Comparison of ENCODE assay signal across 29 mouse cellular contexts in genomic region chr9:28094722-28095121, GRCm38 (mm10).
"Had no signal": no experiment of that assay in that cellular context is flagged by ENCODE, and none has a peak within 500 bp of the region (broad histone marks: within the 10 kb centered on the region; RNA-seq: fewer than 3 reads in every experiment).

No protein-coding gene starts in this region.

- H3K36me3 ChIP-seq: embryonic facial prominence, embryonic 10.5 days; embryonic facial prominence, embryonic 12.5 days; embryonic facial prominence, embryonic 13.5 days; embryonic facial prominence, embryonic 15.5 days; forebrain, embryonic 10.5 days; forebrain, embryonic 12.5 days; forebrain, embryonic 15.5 days had no signal

- ATAC-seq: forebrain, embryonic 13.5 days; forebrain, embryonic 14.5 days; forebrain, embryonic 15.5 days; forebrain, embryonic 16.5 days; forebrain, postnatal 0 days had no signal

- H3K27ac ChIP-seq: embryonic facial prominence, embryonic 10.5 days; embryonic facial prominence, embryonic 12.5 days; embryonic facial prominence, embryonic 13.5 days; embryonic facial prominence, embryonic 15.5 days; forebrain, embryonic 10.5 days; forebrain, embryonic 12.5 days; forebrain, embryonic 13.5 days; forebrain, embryonic 15.5 days; gastrocnemius, adult 2 months; heart, adult 2 months had no signal

- H3K27me3 ChIP-seq: embryonic facial prominence, embryonic 12.5 days; embryonic facial prominence, embryonic 13.5 days; embryonic facial prominence, embryonic 15.5 days; forebrain, embryonic 12.5 days; forebrain, embryonic 13.5 days; forebrain, embryonic 15.5 days had no signal

- H3K4me1 ChIP-seq: embryonic facial prominence, embryonic 10.5 days; embryonic facial prominence, embryonic 12.5 days; embryonic facial prominence, embryonic 13.5 days; embryonic facial prominence, embryonic 15.5 days; forebrain, embryonic 10.5 days; forebrain, embryonic 12.5 days; forebrain, embryonic 13.5 days; forebrain, embryonic 15.5 days had no signal

- H3K4me3 ChIP-seq: embryonic facial prominence, embryonic 10.5 days; embryonic facial prominence, embryonic 12.5 days; embryonic facial prominence, embryonic 13.5 days; embryonic facial prominence, embryonic 15.5 days; erythroblast, embryonic 14.5 days; forebrain, embryonic 10.5 days; forebrain, embryonic 12.5 days; forebrain, embryonic 13.5 days; forebrain, embryonic 15.5 days; gastrocnemius, adult 2 months; heart, adult 2 months had no signal

- DNase-seq: cerebellum, adult 2 months; cerebellum, adult 8-10 months; cerebellum, adult 9-10 months; cerebellum, adult 9-11 months; cerebellum, postnatal 10 days; cerebellum, postnatal 14 days; cerebellum, postnatal 25 days; cerebellum, postnatal 36 days; embryo, embryonic 11 days; forebrain, postnatal 0 days; gastrocnemius, adult 2 months; gastrocnemius, postnatal 10 days; gastrocnemius, postnatal 14 days; gastrocnemius, postnatal 25 days; gastrocnemius, postnatal 36 days; heart, adult 11 months; heart, adult 18-20 months; heart, adult 2 months had no signal

- H3K9me3 ChIP-seq: embryonic facial prominence, embryonic 10.5 days; embryonic facial prominence, embryonic 12.5 days; embryonic facial prominence, embryonic 13.5 days; embryonic facial prominence, embryonic 15.5 days; forebrain, embryonic 10.5 days; forebrain, embryonic 12.5 days; forebrain, embryonic 13.5 days; forebrain, embryonic 15.5 days had no signal
